Mouse (Mus musculus) liver, embryonic 14.5 days (tissue): ENCODE measurements around the gene Try4.

Source experiments
- CTCF ChIP-seq: IDR thresholded peaks from 2 replicates; pipeline ENCODE4 v1.5.1; 2016; ENCODE audit warnings: antibody characterized with exemption, low read depth, control low read depth
- EP300 ChIP-seq: IDR thresholded peaks from 2 replicates; pipeline ENCODE4 v1.6.1; 2016; ENCODE audit warnings: antibody characterized with exemption, low read depth

DNA sequence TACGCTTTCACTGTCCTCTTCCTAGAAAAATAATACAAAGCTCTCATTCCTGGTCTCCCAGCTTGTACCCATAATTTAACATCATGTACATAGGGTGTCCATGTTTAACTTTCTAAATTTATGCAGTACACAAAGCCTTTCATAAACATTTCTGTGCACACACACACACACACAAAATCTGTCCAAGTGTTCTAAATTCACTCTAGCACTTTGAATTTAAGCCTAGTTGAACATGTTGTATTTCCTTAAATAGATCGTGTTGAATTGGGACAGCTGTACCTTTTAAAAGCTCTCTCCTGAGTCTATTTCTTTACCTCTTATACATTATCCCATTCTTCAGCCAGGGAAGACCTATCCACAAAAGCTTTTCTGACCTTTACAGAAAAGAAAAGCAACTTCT, 45.6 kb upstream of the Try4 start:
- TF ChIP-seq CTCF (no peak), EP300 (no peak)
